Mouse (Mus musculus): ENCODE results near the gene Rassf6. TPM values are rescaled to one million over a fixed set of nuclear protein-coding genes. Genes with fewer than 3 reads are reported as not detected.
A peak's percentile ranks its signal among the peaks of the same experiment; 100 is the strongest.
"Not testable (repeated sequence)": the region's sequence is repeated elsewhere in the genome, so short reads cannot be mapped to it uniquely, and the experiment has no call there.

The Rassf6 gene
- total RNA-seq, 2 experiments from 2014 or later: not detected

DNA sequence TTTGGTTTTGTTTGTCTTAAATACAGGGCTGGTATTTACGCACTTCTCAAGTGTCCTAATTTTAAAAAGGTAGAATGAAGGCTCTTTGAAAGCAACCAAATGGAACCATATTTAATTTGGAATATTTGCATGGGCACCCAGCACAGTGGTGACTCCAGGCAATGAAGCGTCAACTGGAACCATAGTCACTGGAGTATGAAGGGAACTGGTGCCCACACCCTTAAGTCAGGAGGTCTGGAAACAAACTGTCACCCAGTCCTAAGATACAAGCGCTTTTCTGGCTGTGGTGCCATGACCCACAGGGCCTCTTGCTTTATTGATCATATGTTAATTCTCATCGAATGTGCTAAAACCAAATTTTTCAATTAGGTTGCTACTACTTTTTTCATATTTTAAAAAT, 13.0 kb downstream of the Rassf6 start:
- DNase-seq: no peak
- intact Hi-C loops (cut with DNase I): no loop called here

- DNase-seq: no peak
- intact Hi-C loops (cut with DNase I): no loop called here
Measured at GRCm38 (mm10) chr5:90624708-90625425, 15.6 kb downstream of the Rassf6 start.

- intact Hi-C loops (cut with DNase I): no loop called here
- DNase-seq: no peak
Measured at GRCm38 (mm10) chr5:90623209-90623608, 17.2 kb downstream of the Rassf6 start.

DNA sequence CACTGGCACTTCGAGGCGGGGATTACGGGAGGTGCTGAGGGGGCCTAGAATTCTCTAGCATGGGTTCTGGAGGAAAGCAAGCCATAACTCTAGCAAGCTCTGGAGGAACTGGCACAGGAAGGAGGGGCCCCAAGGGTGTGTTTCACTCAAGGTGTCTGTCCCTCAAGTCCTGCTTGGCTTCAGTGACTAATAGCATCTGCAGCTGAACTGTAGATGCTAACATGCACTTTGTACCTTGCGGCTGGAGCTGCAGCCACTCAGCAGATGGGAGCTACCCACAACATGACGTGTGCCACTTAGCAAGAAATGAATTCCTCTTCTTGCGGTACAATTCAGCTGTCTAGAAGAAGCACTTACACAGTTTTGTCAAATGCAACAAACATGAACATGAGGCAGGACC, 18.7 kb downstream of the Rassf6 start:
- intact Hi-C loops (cut with DNase I): no loop called here
- no peak for DNase-seq

DNA sequence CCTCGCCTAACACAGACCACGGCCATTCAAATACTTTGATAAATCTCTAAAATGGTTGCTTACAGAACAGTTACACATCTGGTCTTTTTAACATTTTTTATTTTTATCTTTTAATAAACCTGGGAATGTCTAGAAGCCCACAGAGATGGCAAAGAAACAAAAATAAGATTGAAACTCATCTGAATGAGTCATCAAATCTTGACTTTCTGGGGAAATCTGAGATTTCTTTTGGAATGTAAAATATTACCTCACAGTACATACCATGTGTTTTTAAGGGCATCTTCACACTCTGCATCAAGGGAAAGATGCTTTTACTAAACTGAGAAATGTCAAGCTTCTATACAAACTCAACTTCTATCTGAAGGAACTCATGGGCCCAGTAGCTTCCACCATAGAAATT, 19.1 kb downstream of the Rassf6 start:
- intact Hi-C loops (cut with DNase I): no loop called here

DNA sequence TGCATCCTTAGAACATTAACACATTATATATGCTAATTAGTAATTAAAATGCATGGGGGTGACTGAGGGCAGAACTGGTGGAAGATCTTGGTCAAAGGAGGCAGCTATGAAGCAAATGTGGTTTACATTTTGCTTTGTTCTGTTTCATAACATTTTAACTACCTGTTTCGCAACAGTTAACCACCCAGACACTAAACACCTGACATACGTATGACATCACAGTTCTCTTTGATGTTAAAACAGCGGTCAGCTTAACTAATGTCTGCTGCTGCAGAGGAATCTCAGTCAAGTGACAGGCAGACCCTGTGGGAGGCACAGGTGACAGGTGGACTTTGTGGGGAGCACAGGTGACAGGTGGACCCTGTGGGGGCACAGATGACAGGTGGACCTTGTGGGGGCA, 22.6 kb downstream of the Rassf6 start:
- DNase-seq: no peak
- intact Hi-C loops (cut with DNase I): no loop called here

More for the DNA sequence above, 19.1 kb downstream of the Rassf6 start:
- no peak for DNase-seq

GRCm38 (mm10) chr5:90612751-90613150, 27.7 kb downstream of the Rassf6 start:
- DNase-seq; intact Hi-C loops (cut with DNase I): not testable (repeated sequence)

- DNase-seq: no peak
- intact Hi-C loops (cut with DNase I): no loop called here
Measured at GRCm38 (mm10) chr5:90611996-90612611, 28.4 kb downstream of the Rassf6 start.

- DNase-seq: no peak
- intact Hi-C loops (cut with DNase I): no loop called here
Measured at GRCm38 (mm10) chr5:90611388-90611787, 29.1 kb downstream of the Rassf6 start.

- DNase-seq: no peak
- intact Hi-C loops (cut with DNase I): no loop called here
Measured at GRCm38 (mm10) chr5:90608906-90609305, 31.6 kb downstream of the Rassf6 start.

- DNase-seq: peak in 1 of 2 experiments; percentile 24
- intact Hi-C loops (cut with DNase I): loop anchor here (5.0 kb wide), 1 partner anchor 304 kb away; no protein-coding TSS in a partner anchor
Measured at GRCm38 (mm10) chr5:90603407-90603923, 37.0 kb downstream of the Rassf6 start.

- DNase-seq: peak; percentile 21 to 37
- intact Hi-C loops (cut with DNase I): loop anchor here (1.0 to 5.0 kb wide), 2 partner anchors 51 to 306 kb away; no protein-coding TSS in a partner anchor
Measured at GRCm38 (mm10) chr5:90601469-90601868, 39.0 kb downstream of the Rassf6 start.

DNA sequence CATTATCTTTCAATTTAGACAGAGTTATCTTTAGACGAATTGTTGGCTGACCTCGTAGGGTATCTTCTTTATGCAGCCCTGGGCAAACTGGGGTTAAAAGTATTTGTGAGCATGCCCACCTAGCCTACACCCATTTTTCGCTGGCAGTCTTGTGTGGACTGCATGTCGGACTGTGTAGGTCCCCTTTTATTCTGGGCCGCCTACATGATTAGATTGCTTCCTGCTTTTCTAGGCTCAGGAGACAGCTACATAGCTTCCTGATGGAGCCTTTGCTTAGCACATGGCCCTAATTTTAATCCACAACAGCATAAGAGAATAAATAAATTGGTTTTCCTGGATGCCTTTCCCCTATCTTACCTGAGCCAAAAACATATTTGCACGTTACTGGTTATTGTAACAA, 44.3 kb downstream of the Rassf6 start:
- intact Hi-C loops (cut with DNase I): no loop called here
- DNase-seq: no peak

- DNase-seq: no peak
- intact Hi-C loops (cut with DNase I): no loop called here
Measured at GRCm38 (mm10) chr5:90594945-90595344, 45.5 kb downstream of the Rassf6 start.

DNA sequence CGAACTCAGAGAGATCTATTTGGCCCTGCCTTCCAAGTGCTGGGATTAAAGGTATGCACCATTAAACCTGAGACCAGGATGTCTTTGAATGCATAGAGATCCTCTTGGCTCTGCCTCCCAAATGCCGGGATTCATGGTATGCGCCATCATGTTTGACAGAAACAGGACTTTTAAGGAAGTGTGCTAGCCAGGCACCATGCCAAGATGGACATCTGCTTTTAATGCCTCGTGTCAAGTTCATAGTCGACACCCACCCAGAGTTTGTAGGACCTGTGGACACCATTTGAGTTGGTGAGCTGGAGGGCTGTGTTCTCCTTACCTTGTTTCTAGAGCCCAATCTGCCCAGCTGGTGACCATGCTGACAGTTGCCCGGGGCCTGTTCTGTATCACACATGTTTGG, 48.5 kb downstream of the Rassf6 start:
- DNase-seq: no peak
- intact Hi-C loops (cut with DNase I): no loop called here

GRCm38 (mm10) chr5:90590676-90591075, 49.8 kb downstream of the Rassf6 start:
- no peak for DNase-seq
- intact Hi-C loops (cut with DNase I): no loop called here

DNA sequence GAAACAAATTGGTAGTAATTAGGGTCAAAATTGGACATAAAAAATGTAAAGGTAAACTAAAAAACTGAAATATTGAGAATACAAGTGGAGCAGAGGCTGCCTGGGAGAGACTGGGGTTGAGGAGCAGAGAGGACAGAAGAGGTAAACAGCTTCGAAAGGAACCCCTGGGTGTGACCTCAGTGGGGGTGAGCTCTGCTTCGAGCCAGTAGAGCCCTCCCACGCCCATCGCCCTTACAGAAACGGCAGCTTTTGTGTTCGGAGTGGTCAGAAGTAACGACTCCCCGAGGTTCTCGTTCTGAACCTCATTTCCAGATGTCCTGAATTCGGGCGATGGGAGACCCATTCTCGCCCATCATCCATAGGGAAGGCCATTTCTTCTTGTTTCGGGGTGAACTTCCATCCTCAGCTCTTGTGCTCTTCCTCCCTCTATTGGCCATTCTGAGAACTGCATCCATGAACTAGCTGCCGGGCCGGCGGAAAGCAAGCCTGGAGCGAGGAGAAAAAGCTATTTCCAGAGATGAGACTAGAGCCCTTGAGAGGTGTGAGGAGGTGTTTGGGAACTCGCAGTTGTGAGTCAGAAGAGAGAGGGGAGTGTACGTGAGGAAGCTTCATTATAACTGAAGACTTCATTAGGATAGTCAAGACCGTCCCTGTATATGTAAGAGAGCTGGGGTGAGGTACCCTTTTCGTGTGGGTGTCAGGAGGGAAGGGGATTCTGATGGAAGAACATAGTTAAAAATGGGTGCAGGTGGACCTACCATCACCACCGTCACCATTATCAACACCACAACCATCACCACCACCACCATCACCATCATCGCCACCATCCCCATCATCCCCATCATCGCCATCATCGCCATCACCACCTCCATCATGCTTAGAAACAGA, 51.5 kb downstream of the Rassf6 start:
- peak; percentile 61 to 65 for DNase-seq
- intact Hi-C loops (cut with DNase I): loop anchor here (2.0 to 5.0 kb wide), 2 partner anchors 87 to 386 kb away; no protein-coding TSS in a partner anchor

DNA sequence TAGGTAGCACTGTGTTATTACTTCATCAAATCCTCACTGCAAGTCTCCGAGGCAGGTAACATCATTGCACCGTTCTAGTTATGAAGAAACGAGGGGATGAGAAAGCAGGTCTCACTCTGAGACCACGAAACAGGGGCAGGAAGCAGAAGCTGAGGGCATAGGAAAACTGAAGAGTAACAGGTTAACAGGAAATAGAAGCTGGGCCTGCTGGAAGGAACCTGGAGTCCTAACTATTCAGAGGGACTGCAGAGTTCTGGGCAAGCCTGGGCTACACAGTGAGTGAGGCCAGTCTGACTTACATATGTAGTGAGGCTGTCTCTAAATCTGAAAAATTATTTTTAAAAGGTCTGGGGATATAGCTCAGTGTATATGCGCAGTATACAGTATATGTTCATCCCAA, 52.4 kb downstream of the Rassf6 start:
- intact Hi-C loops (cut with DNase I): loop anchor here (2.0 to 5.0 kb wide), 2 partner anchors 86 to 385 kb away; no protein-coding TSS in a partner anchor
- DNase-seq: no peak

- DNase-seq: no peak
- intact Hi-C loops (cut with DNase I): loop anchor here (5.0 kb wide), 1 partner anchor 84 kb away; no protein-coding TSS in a partner anchor
Measured at GRCm38 (mm10) chr5:90586511-90586910, 53.9 kb downstream of the Rassf6 start.

DNA sequence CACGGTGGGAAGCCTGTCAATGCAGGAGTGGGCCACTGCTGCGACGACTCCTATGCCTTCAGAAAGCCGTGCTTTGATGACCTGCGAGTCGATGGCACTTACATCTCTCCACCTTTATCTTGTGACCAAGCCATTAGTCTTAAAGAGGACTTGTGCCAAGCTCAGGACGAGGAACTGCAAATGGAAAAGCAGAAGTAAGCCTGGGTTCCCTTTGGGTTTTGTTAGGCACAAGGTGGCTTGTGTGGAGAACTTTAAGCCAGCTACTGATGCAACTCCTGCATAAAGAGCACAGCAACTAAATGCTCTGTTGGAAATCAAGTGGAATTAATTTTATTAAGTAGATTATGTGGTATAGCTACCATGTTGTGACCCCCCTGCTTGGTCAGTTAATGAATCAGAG, 55.7 kb downstream of the Rassf6 start:
- no peak for DNase-seq
- intact Hi-C loops (cut with DNase I): loop anchor here (5.0 kb wide), 1 partner anchor 82 kb away; no protein-coding TSS in a partner anchor

DNA sequence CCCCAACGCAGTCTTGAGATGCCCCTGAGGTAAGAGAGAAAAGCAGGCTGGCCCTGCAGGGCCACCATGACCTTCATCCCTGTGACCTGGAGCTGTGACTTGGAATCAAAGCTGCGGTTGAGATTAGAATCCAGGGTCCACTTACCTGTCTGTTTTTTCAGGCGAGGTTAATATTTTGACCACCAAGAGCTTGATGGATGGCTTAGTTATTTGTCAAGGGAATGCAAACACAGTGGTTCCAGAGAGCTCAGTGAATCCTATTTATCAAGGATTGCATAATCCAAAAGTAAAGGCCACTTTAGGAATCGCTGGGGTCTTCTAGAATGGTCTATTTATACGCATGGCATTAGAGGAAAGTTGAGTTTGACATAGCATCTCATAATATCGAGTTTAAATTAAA, 58.3 kb downstream of the Rassf6 start:
- DNase-seq: no peak
- intact Hi-C loops (cut with DNase I): no loop called here
